Mouse (Mus musculus) right cerebral cortex, postnatal 14 days (tissue): Measurements from ENCODE around the gene Anapc7.

Experiments used
- DNase-seq: peaks from one replicate; pipeline ENCODE4 v3.0.0; 2022

The Anapc7 gene

GRCm38 (mm10) chr5:122421271-122422068 is at the start of gene Anapc7:
Anapc7 (plus strand) TSS chr5:122421693.
- no peak for DNase-seq

GRCm38 (mm10) chr5:122372192-122372769 is 49.2 kb upstream of the Anapc7 start, which contains the start of gene Fam216a:
Fam216a (minus strand) TSS chr5:122372364.
- DNase-seq = peak; percentile 99

GRCm38 (mm10) chr5:122372878-122373277 is 48.6 kb upstream of the Anapc7 start:
- DNase-seq = no peak

GRCm38 (mm10) chr5:122377101-122377833 is 44.2 kb upstream of the Anapc7 start:
- DNase-seq = no peak

- no peak for DNase-seq
Measured at GRCm38 (mm10) chr5:122378171-122378570, 43.3 kb upstream of the Anapc7 start.

- peak; percentile 76 for DNase-seq
Measured at GRCm38 (mm10) chr5:122379374-122380155, 41.9 kb upstream of the Anapc7 start.

- no peak for DNase-seq
Measured at GRCm38 (mm10) chr5:122390006-122390405, 31.5 kb upstream of the Anapc7 start.

- DNase-seq = no peak
Measured at GRCm38 (mm10) chr5:122390671-122391070, 30.8 kb upstream of the Anapc7 start.

GRCm38 (mm10) chr5:122391178-122391785 is 30.2 kb upstream of the Anapc7 start:
- no peak for DNase-seq

GRCm38 (mm10) chr5:122391786-122392180 is 29.7 kb upstream of the Anapc7 start, which contains the start of gene Arpc3:
Arpc3 (plus strand) TSS chr5:122391878.
- DNase-seq = peak; percentile 94

- DNase-seq = peak; percentile 22
Measured at GRCm38 (mm10) chr5:122392227-122393004, 29.1 kb upstream of the Anapc7 start.

GRCm38 (mm10) chr5:122393887-122394286 is 27.6 kb upstream of the Anapc7 start:
- DNase-seq = peak; percentile 76

GRCm38 (mm10) chr5:122396791-122397190 is 24.7 kb upstream of the Anapc7 start:
- no peak for DNase-seq

GRCm38 (mm10) chr5:122397495-122397894 is 24.0 kb upstream of the Anapc7 start:
- DNase-seq = no peak

- DNase-seq = no peak
Measured at GRCm38 (mm10) chr5:122399871-122400270, 21.6 kb upstream of the Anapc7 start.

GRCm38 (mm10) chr5:122400628-122401302 is 20.7 kb upstream of the Anapc7 start:
- DNase-seq = peak; percentile 36

GRCm38 (mm10) chr5:122401303-122401640 is 20.2 kb upstream of the Anapc7 start:
- peak; percentile 73 for DNase-seq

- DNase-seq = no peak
Measured at GRCm38 (mm10) chr5:122402160-122402559, 19.3 kb upstream of the Anapc7 start.

GRCm38 (mm10) chr5:122402772-122403171 is 18.7 kb upstream of the Anapc7 start:
- no peak for DNase-seq

- DNase-seq = no peak
Measured at GRCm38 (mm10) chr5:122403362-122403761, 18.1 kb upstream of the Anapc7 start.

GRCm38 (mm10) chr5:122405537-122405936 is 16.0 kb upstream of the Anapc7 start:
- no peak for DNase-seq
